Mouse (Mus musculus) MEL (cell line): ENCODE data around the gene Klk5. TPM values are rescaled to one million over a fixed set of nuclear protein-coding genes. Genes with fewer than 3 reads are reported as not detected.

ENCODE experiments used
- DNase-seq: peaks from one replicate; pipeline ENCODE4 v3.0.0; 2011; ENCODE audit warnings: low read depth, low spot score
- H3K27ac ChIP-seq: 2 replicates; pipeline ENCODE4 v1.5.1; 2012; ENCODE audit warnings: low read depth, mild to moderate bottlenecking, control low read depth, low read length, moderate library complexity; ENCODE audit not compliant: control insufficient read depth
- H3K27me3 ChIP-seq, 2 experiments: fragments of 150-350 bp in 1 of 2; sonication (generic) in 1 of 2; 2 replicates each; pipeline ENCODE4 v1.6.1; 2012; ENCODE audit warnings: low read length in 2 of 2, mild to moderate bottlenecking in 2 of 2, improper control_type of control experiment in 1 of 2, moderate library complexity in 1 of 2; ENCODE audit not compliant: insufficient read depth in 2 of 2, control insufficient read depth in 1 of 2
- H3K36me3 ChIP-seq, 2 experiments: 2 replicates each; pipeline ENCODE4 v1.6.1; 2012 to 2014; ENCODE audit warnings: low read length in 2 of 2, improper control_type of control experiment in 1 of 2, inconsistent platforms in 1 of 2, mild to moderate bottlenecking in 1 of 2; ENCODE audit not compliant: insufficient read depth in 2 of 2, control insufficient read depth in 1 of 2
- H3K4me1 ChIP-seq, 2 experiments: fragments of 150-350 bp in 1 of 2; sonication (generic) in 1 of 2; 2 replicates each; pipeline ENCODE4 v1.6.1; 2012; ENCODE audit warnings: low read length in 2 of 2, improper control_type of control experiment in 1 of 2, mild to moderate bottlenecking in 1 of 2; ENCODE audit not compliant: insufficient read depth in 2 of 2, control insufficient read depth in 1 of 2
- H3K4me3 ChIP-seq, 2 experiments: fragments of 150-350 bp in 1 of 2; sonication (generic) in 1 of 2; 2 replicates each; pipeline ENCODE4 v1.5.1; 2012; ENCODE audit warnings: low read depth in 2 of 2, low read length in 2 of 2, mild to moderate bottlenecking in 2 of 2, moderate library complexity in 2 of 2, control low read depth in 1 of 2, improper control_type of control experiment in 1 of 2; ENCODE audit not compliant: control insufficient read depth in 1 of 2, insufficient read depth in 1 of 2
- H3K79me2 ChIP-seq: 2 replicates; pipeline ENCODE4 v1.6.1; 2012; ENCODE audit warnings: mild to moderate bottlenecking, low read length, moderate library complexity; ENCODE audit not compliant: control insufficient read depth, poor library complexity, insufficient read depth
- H3K9ac ChIP-seq: 2 replicates; pipeline ENCODE4 v1.6.1; 2012; ENCODE audit warnings: low read depth, mild to moderate bottlenecking, control low read depth, low read length, moderate library complexity; ENCODE audit not compliant: control insufficient read depth, poor library complexity, severe bottlenecking
- H3K9me3 ChIP-seq: fragments of 150-350 bp; sonication (generic); replicated peaks from 2 replicates; pipeline ENCODE4 v1.6.1; 2012; ENCODE audit warnings: mild to moderate bottlenecking, low read length, improper control_type of control experiment, moderate library complexity; ENCODE audit not compliant: insufficient read depth
- BHLHE40 ChIP-seq: IDR thresholded peaks from 2 replicates; pipeline ENCODE4 v1.6.1; 2012; ENCODE audit warnings: low read depth, mild to moderate bottlenecking, inconsistent platforms, low read length, improper control_type of control experiment, borderline replicate concordance
- E2F4 ChIP-seq: IDR thresholded peaks from 2 replicates; pipeline ENCODE4 v1.6.1; 2011; ENCODE audit warnings: low read depth, low read length, improper control_type of control experiment, borderline replicate concordance
- EP300 ChIP-seq, 2 experiments: IDR thresholded peaks; 2 replicates each; pipeline ENCODE4 v1.6.1; 2011; ENCODE audit warnings: improper control_type of control experiment in 2 of 2, low read length in 2 of 2, low read depth in 1 of 2, mild to moderate bottlenecking in 1 of 2
- GABPA ChIP-seq: IDR thresholded peaks from 2 replicates; pipeline ENCODE4 v1.6.1; 2012; ENCODE audit warnings: low read depth, mild to moderate bottlenecking, inconsistent platforms, low read length, improper control_type of control experiment, moderate library complexity
- GATA1 ChIP-seq: IDR thresholded peaks from 2 replicates; pipeline ENCODE4 v1.6.1; 2011; ENCODE audit warnings: low read depth, low read length, improper control_type of control experiment
- JUND ChIP-seq: IDR thresholded peaks from 2 replicates; pipeline ENCODE4 v1.6.1; 2011; ENCODE audit warnings: low read depth, mild to moderate bottlenecking, improper control_type of control experiment, low read length
- KAT2A ChIP-seq: conservative IDR thresholded peaks from 2 replicates; pipeline ENCODE4 v1.6.1; 2012; ENCODE audit warnings: low read depth, low read length, improper control_type of control experiment, inconsistent platforms
- MAFK ChIP-seq: IDR thresholded peaks from 2 replicates; pipeline ENCODE4 v1.6.1; 2011; ENCODE audit warnings: low read depth, mild to moderate bottlenecking, low read length, improper control_type of control experiment, borderline replicate concordance
- MYB ChIP-seq: IDR thresholded peaks from 2 replicates; pipeline ENCODE4 v1.6.1; 2011; ENCODE audit warnings: mild to moderate bottlenecking, low read depth, low read length, improper control_type of control experiment
- MYC ChIP-seq: IDR thresholded peaks from 2 replicates; pipeline ENCODE4 v1.6.1; 2011; ENCODE audit warnings: low read depth, mild to moderate bottlenecking, low read length, improper control_type of control experiment, moderate library complexity
- NELFE ChIP-seq: IDR thresholded peaks from 2 replicates; pipeline ENCODE4 v1.6.1; 2011; ENCODE audit warnings: low read depth, low read length, improper control_type of control experiment
- POLR2A ChIP-seq, 2 experiments: IDR thresholded peaks; 2 replicates each; pipeline ENCODE4 v1.6.1; 2011 to 2012; ENCODE audit warnings: low read length in 2 of 2, mild to moderate bottlenecking in 2 of 2, control low read depth in 1 of 2, improper control_type of control experiment in 1 of 2, low read depth in 1 of 2, moderate library complexity in 1 of 2; ENCODE audit not compliant: control insufficient read depth in 1 of 2, insufficient read depth in 1 of 2, poor library complexity in 1 of 2
- POLR2AphosphoS2 ChIP-seq: IDR thresholded peaks from 2 replicates; pipeline ENCODE4 v1.6.1; 2011; ENCODE audit warnings: low read length, improper control_type of control experiment
- POLR2AphosphoS5 ChIP-seq: IDR thresholded peaks from 2 replicates; pipeline ENCODE4 v1.6.1; 2012; ENCODE audit warnings: low read depth, borderline replicate concordance, mild to moderate bottlenecking, inconsistent platforms, low read length, moderate library complexity, mixed read lengths
- RCOR1 ChIP-seq: IDR thresholded peaks from 2 replicates; pipeline ENCODE4 v1.6.1; 2012; ENCODE audit warnings: low read depth, mild to moderate bottlenecking, inconsistent platforms, low read length, improper control_type of control experiment
- SMC3 ChIP-seq: IDR thresholded peaks from 2 replicates; pipeline ENCODE4 v1.6.1; 2011; ENCODE audit warnings: low read depth, low read length, improper control_type of control experiment
- TAL1 ChIP-seq: IDR thresholded peaks from 2 replicates; pipeline ENCODE4 v1.6.1; 2012; ENCODE audit warnings: mild to moderate bottlenecking, inconsistent platforms, low read length, moderate library complexity, mixed read lengths
- TBP ChIP-seq: IDR thresholded peaks from 2 replicates; pipeline ENCODE4 v1.8.0; 2011; ENCODE audit warnings: low read depth, low read length, improper control_type of control experiment
- TCF12 ChIP-seq: IDR thresholded peaks from 2 replicates; pipeline ENCODE4 v1.6.1; 2014; ENCODE audit warnings: low read depth, mild to moderate bottlenecking, inconsistent platforms, low read length, improper control_type of control experiment, moderate library complexity
- UBTF ChIP-seq: IDR thresholded peaks from 2 replicates; pipeline ENCODE4 v1.6.1; 2012; ENCODE audit warnings: low read depth, mild to moderate bottlenecking, inconsistent platforms, low read length, improper control_type of control experiment, moderate library complexity, borderline replicate concordance; ENCODE audit not compliant: insufficient read depth
- USF1 ChIP-seq: IDR thresholded peaks from 2 replicates; pipeline ENCODE4 v1.6.1; 2014; ENCODE audit warnings: low read depth, mild to moderate bottlenecking, inconsistent platforms, low read length, improper control_type of control experiment, moderate library complexity
- ZC3H11A ChIP-seq: IDR thresholded peaks from 2 replicates; pipeline ENCODE4 v1.6.1; 2012; ENCODE audit warnings: low read depth, mild to moderate bottlenecking, inconsistent platforms, low read length, improper control_type of control experiment
- ZMIZ1 ChIP-seq: IDR thresholded peaks from 2 replicates; pipeline ENCODE4 v1.6.1; 2012; ENCODE audit warnings: low read depth, mild to moderate bottlenecking, inconsistent platforms, low read length, improper control_type of control experiment, moderate library complexity
- polyA plus RNA-seq, 2 experiments: library from polyadenylated mRNA; stranded (reverse) in 1 of 2; unstranded in 1 of 2; fragments of >175 nt in 1 of 2; fragments of >200 nt in 1 of 2; gene quantifications; 2 replicates each; pipeline versions ENCODE4 v1.2.1 to v1.2.4; 2012; ENCODE audit warnings: low replicate concordance in 2 of 2, low read depth in 1 of 2; ENCODE audit not compliant: insufficient read length in 2 of 2, insufficient read depth in 1 of 2, missing spikeins in 1 of 2
- total RNA-seq: library from RNA; depleted of rRNA; stranded (reverse); fragments of 300-350 nt; gene quantifications from 2 replicates; pipeline ENCODE4 v1.2.3, GENCODE M21; 2012

Klk5 gene
- total and polyA plus RNA-seq, 3 experiments = not detected

DNA sequence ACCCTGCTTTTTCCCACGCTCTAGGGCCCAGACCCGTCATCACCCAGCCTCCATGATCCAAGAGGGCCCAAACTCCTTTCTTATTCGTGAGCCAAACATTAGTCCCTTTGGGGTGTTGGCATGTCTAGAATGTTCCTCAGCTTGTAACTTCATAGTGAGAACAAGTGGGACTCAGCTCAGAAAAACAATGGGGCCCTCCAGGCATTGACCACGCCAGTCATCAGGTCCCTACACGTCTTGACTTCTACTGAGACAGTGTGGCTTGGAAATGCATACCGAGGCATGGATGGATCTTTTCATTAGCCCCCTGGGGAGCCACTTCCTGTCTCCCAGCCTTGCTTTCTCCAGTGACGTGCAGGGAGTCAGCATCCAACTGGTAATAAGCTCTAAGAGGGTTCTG is 41.9 kb upstream of the Klk5 start:
- H3K4me3 ChIP-seq = no peak overlapping the region
- H3K9me3 ChIP-seq = no peaks in the 10 kb centered on the region
- no peak overlapping the region for H3K27ac ChIP-seq
- no peaks in the 10 kb centered on the region for H3K4me1 ChIP-seq
- no peak overlapping the region for H3K9ac ChIP-seq
- no peaks in the 10 kb centered on the region for H3K36me3 ChIP-seq
- TF ChIP-seq MYB (no peak), BHLHE40 (no peak), POLR2AphosphoS5 (no peak)
- H3K27me3 ChIP-seq = no peaks in the 10 kb centered on the region
- no peak for DNase-seq
- H3K79me2 ChIP-seq = no peaks in the 10 kb centered on the region

DNA sequence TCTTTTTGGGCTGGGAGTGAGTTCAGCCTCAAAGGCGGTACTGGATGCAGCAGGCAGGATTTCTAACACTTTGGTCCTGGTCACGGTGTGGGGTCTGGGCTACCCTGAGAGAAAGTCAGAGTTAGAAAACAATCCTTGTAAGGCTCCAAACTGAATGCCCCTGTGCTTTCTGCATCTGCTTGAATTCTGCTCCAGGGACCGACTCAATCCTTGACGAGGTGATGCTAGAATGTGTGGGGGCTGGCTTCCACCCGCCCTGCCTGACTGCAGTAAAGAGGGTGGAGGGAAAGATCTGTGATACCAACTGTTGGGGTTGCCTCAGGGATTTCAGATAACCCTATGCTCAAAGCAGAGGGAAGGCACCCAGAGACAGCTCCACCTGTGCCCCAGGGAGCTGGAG is 30.8 kb upstream of the Klk5 start, which contains the start of gene Klk7:
Gene Klk7, plus strand, starts transcription at position 301 of the 400 bp plus-strand sequence.
- Histone ChIP-seq H3K9me3 (no peaks in the 10 kb centered on the region), H3K27ac (no peak within 1 kb of the TSS), H3K79me2 (no peaks in the 10 kb centered on the region), H3K27me3 (no peaks in the 10 kb centered on the region), H3K9ac (no peak within 1 kb of the TSS)
- TF ChIP-seq TAL1 = no peak
- no peak for TF ChIP-seq ZC3H11A
- no peak for TF ChIP-seq MAFK
- TF ChIP-seq USF1 = no peak
- no peak for TF ChIP-seq BHLHE40
- TF ChIP-seq TCF12 = no peak
- TF ChIP-seq JUND = no peak
- no peak for TF ChIP-seq UBTF
- no peak for TF ChIP-seq EP300 (IDR thresholded peaks at IDR 0.05; ENCODE audit: low read depth in 1 of 2, low read length in 2 of 2)
- no peak for TF ChIP-seq GATA1
- no peak for TF ChIP-seq E2F4
- TF ChIP-seq POLR2AphosphoS2 = no peak
- TF ChIP-seq, all 39 proteins: peak for 0
- no peak for DNase-seq
- H3K36me3 ChIP-seq = no peaks in the 10 kb centered on the region
- H3K4me1 ChIP-seq = no peaks in the 10 kb centered on the region
- H3K4me3 ChIP-seq = no peak within 1 kb of the TSS

- no peak overlapping the region for H3K9ac ChIP-seq
- DNase-seq = no peak
- H3K9me3 ChIP-seq = no peaks in the 10 kb centered on the region
- no peak overlapping the region for H3K27ac ChIP-seq
- H3K36me3 ChIP-seq = no peaks in the 10 kb centered on the region
- H3K4me3 ChIP-seq = no peak overlapping the region
- TF ChIP-seq ZMIZ1 (no peak), KAT2A (no peak), RCOR1 (no peak), TBP (no peak), MYB (no peak), POLR2A (IDR thresholded peaks at IDR 0.05; ENCODE audit: control insufficient read depth in 1 of 2, insufficient read depth in 1 of 2, low read depth in 1 of 2, low read length in 2 of 2, poor library complexity in 1 of 2) (no peak), MYC (no peak), TCF12 (no peak), EP300 (IDR thresholded peaks at IDR 0.05; ENCODE audit: low read depth in 1 of 2, low read length in 2 of 2) (no peak), NELFE (no peak), POLR2AphosphoS5 (no peak), GABPA (no peak), SMC3 (no peak)
- no peaks in the 10 kb centered on the region for H3K4me1 ChIP-seq
- no peaks in the 10 kb centered on the region for H3K27me3 ChIP-seq
- H3K79me2 ChIP-seq = no peaks in the 10 kb centered on the region
Measured at GRCm38 (mm10) chr7:43815211-43815610, 26.6 kb upstream of the Klk5 start.
